Mouse (Mus musculus): ENCODE measurements around the gene Sepsecs.

Sepsecs gene

DNA sequence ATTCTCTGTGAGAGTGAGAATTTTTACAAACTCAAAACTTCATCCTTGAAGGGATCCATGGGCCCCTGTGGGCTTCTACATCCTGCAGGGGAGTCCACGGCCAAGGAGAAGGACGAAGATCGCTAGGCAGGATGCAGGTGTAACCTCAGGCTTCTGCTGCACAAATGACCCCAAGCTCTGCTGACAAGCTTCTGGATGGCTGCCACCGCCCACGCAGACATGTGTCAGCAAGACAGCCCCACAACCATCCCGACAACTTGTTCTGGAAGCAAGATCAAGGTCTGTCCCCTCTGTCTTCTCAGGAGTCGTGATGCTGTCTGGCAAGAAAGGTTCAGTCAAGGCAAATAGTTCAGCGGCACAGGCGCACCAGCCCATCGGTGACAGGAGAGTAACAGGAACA lies 59.8 kb downstream of the Sepsecs start:
- peak; percentile 43 for DNase-seq

DNA sequence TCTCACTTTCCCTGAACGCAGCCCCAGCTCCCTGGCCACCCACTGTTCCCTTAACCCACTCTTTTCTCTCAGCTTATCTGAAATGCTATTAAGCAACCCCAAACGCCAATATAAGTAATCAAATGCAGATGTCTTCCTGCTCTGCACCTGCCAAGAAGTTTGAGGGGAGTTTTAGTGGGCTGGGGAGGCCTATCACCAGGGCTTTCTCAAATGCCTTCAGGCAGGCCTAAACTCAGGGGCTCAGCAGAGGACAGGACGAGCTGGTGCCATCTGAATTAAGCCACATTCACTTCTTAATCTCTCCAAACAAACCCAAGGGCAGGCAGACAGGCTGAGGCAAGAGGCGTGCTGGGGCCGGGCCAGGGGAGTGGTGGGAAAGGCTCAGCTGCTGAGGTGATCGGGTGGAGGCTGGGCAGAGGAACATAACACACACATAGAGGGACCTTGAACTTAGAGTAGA lies 64.9 kb downstream of the Sepsecs start:
- DNase-seq: no peak

DNA sequence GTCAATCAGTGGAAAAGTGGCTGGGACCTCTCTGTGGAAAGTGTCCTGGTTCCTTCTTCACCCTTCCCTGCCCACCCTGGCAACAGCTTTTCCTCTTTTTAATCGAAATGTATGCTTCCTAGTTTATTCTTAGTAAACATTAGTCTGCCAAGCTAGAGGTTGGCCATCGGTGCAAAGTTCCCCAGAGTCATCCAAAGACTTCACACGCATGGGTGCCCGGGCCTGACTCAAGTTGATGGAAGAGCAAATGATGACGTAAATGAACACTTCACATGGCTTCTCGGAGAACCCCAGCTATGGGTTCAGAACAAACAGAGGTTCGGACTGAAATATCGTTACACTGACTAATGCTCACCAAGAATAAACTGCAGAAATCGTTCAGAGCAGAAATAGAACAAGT lies 78.9 kb downstream of the Sepsecs start:
- no peak for DNase-seq
